Mouse (Mus musculus) hindbrain, embryonic 11.5 days (tissue): Measurements from ENCODE around the gene Cldn34b1. TPM values are rescaled to one million over a fixed set of nuclear protein-coding genes. Genes with fewer than 3 reads are reported as not detected.
"Not testable (repeated sequence)": the region's sequence is repeated elsewhere in the genome, so short reads cannot be mapped to it uniquely, and the experiment has no call there.

Experiments used
- ATAC-seq: fragments of 200-750 bp; cut with Nextera tagmentation; 2 replicates; pipeline ENCODE4 v1.8.0; 2017; ENCODE audit warnings: mild to moderate bottlenecking, moderate TSS enrichment, moderate library complexity; ENCODE audit not compliant: low FRiP score
- DNase-seq: peaks from one replicate; pipeline ENCODE4 v3.0.0-alpha.2; 2015; ENCODE audit warnings: low spot score
- H3K27ac ChIP-seq: fragments of 300-500 bp; sonication (generic); 2 replicates; pipeline ENCODE4 v1.5.1; 2014; ENCODE audit warnings: mild to moderate bottlenecking, low read depth, low read length
- H3K27me3 ChIP-seq: fragments of 300-500 bp; sonication (generic); 2 replicates; pipeline ENCODE4 v1.6.1; 2014; ENCODE audit warnings: mild to moderate bottlenecking, low read length, moderate library complexity, mixed read lengths; ENCODE audit not compliant: control insufficient read depth, insufficient read depth
- H3K36me3 ChIP-seq: fragments of 300-500 bp; sonication (generic); 2 replicates; pipeline ENCODE4 v1.6.1; 2014; ENCODE audit warnings: mild to moderate bottlenecking, low read length, moderate library complexity, mixed read lengths; ENCODE audit not compliant: control insufficient read depth, insufficient read depth
- H3K4me1 ChIP-seq: fragments of 300-500 bp; sonication (generic); replicated peaks from 2 replicates; pipeline ENCODE4 v1.6.1; 2014; ENCODE audit warnings: low read length, mixed read lengths; ENCODE audit not compliant: control insufficient read depth, insufficient read depth
- H3K4me2 ChIP-seq: fragments of 300-500 bp; sonication (generic); replicated peaks from 2 replicates; pipeline ENCODE4 v1.6.1; 2014; ENCODE audit warnings: mild to moderate bottlenecking, low read depth, low read length
- H3K4me3 ChIP-seq: fragments of 300-500 bp; sonication (generic); 2 replicates; pipeline ENCODE4 v1.5.1; 2014; ENCODE audit warnings: low read depth, low read length
- H3K9ac ChIP-seq: fragments of 300-500 bp; sonication (generic); 2 replicates; pipeline ENCODE4 v1.6.1; 2014; ENCODE audit warnings: low read depth, low read length
- H3K9me3 ChIP-seq: fragments of 300-500 bp; sonication (generic); 2 replicates; pipeline ENCODE4 v1.6.1; 2016; ENCODE audit warnings: low read length; ENCODE audit not compliant: control insufficient read depth
- WGBS: fragments of 180-500 bp; shearing (Covaris S2); extraction: QIAGEN DNeasy Blood & Tissue Kit; methylation state at CpG from one replicate; pipeline ENCODE4 v1.1.7; 2014; 5-methylcytosine and 5-hydroxymethylcytosine counted together
- polyA plus RNA-seq: library from polyadenylated mRNA; unstranded; fragments of >200 nt; fragmentation: Nextera tagmentation; extraction: Ambion mirVana; gene quantifications from 2 replicates; pipeline ENCODE4 v1.2.1, GENCODE M21; 2014

Gene Cldn34b1
- polyA plus RNA-seq = not detected in 2 replicates

DNA sequence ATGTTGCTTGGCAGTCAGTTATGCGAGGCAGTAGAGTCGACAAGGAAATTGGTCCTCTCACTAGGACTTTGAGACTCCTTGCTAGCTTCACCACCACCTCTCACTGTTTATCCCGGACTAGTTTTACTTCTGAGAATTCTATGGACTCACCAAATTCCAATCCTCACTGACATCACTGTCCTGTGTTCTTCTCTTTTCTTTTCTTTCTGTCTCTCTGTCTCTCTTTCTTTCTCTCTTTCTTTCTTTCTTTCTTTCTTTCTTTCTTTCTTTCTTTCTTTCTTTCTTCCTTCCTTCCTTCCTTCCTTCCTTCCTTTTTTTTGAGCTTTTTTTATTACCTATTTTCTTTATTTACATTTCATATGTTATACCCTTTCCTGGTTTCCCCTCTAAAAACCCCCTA lies at the start of gene Cldn34b1:
TSS of gene Cldn34b1 (minus strand) at position 101 of the 400 bp plus-strand sequence.
- not testable (repeated sequence) for H3K36me3 ChIP-seq, H3K27me3 ChIP-seq, ATAC-seq, H3K4me3 ChIP-seq, DNase-seq, H3K9me3 ChIP-seq, H3K9ac ChIP-seq, H3K4me2 ChIP-seq, H3K4me1 ChIP-seq, H3K27ac ChIP-seq
- 84% methylated on average over 3 of the region's 3 CpGs for WGBS

DNA sequence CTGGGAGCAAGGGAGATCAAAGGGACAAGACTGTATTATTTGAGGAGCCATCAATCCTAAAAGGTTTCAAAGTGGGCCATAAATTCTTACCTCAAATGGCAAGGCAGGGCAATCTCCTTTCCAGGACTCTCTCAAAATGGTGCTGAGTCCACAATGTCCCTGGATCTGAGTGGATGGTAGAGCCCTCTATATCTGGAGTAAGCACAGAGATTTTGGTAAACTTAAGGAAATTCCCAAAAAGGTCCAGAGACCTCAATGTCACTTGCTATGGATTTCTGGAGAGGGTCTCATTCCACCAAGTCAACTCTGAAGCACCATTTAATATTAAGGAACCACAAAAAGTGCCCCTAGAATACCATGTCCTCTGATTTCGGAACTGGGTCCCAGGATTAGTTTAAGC lies 45.8 kb upstream of the Cldn34b1 start, which contains the start of gene Magea6:
TSS of gene Magea6 (minus strand) at position 101 of the 400 bp plus-strand sequence.
- DNase-seq, ATAC-seq, H3K4me2 ChIP-seq, H3K4me3 ChIP-seq, H3K27me3 ChIP-seq, H3K4me1 ChIP-seq, H3K9me3 ChIP-seq, H3K36me3 ChIP-seq, H3K27ac ChIP-seq, H3K9ac ChIP-seq: not testable (repeated sequence)
- WGBS = 79% methylated on average over 1 of the region's 1 CpGs

Other genes starting within 250 kb of the Cldn34b1 start
- not detected in 2 replicates for gene Magea6, start 45.7 kb upstream of the Cldn34b1 start, polyA plus RNA-seq
- gene Magea3, start 59.2 kb upstream of the Cldn34b1 start, polyA plus RNA-seq = not detected in 2 replicates
- not detected in 2 replicates for gene Magea8, start 105.6 kb upstream of the Cldn34b1 start, polyA plus RNA-seq
- gene Magea5, start 172.9 kb upstream of the Cldn34b1 start, polyA plus RNA-seq = not detected in 2 replicates
- gene Magea1, start 199.5 kb upstream of the Cldn34b1 start, polyA plus RNA-seq = not detected in 2 replicates
- gene Magea2, start 203.4 kb upstream of the Cldn34b1 start, polyA plus RNA-seq = not detected in 2 replicates
- not detected in 2 replicates for gene Cldn34b2, start 238.1 kb upstream of the Cldn34b1 start, polyA plus RNA-seq